Mouse (Mus musculus): ENCODE results near the gene Hnrnpdl. TPM values are rescaled to one million over a fixed set of nuclear protein-coding genes. Genes with fewer than 3 reads are reported as not detected.

Gene Hnrnpdl
- polyA plus RNA-seq, 1 experiment, result 260 TPM

DNA sequence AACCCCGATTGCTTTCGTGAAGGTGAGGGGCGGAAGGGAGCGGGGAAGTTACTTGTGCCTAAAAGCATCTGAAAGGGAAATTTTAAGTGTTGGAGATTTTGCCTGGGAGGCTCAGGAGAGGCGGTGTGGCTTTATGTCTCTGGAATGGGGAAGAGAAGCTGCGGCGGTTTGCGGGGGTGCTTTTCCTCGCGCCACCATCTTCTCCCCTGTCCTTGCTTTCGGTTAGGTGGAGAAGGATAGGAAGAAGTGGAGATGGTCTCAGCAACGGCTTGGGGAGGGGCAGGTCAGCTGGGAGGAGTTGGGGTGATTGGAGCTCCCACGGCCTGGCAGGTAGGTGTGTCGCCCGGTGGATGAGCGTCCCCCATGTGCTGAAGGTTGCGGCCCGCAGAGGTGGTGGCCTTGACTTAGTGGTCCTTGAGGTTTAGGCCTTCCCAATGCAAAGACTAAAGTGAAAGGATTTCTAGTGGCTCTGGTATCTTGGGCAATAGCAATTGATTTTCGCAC is 869 bp upstream of the Hnrnpdl start:
- no peak for TF ChIP-seq CTCF (IDR thresholded peaks at IDR 0.05; ENCODE audit: extremely low read depth, insufficient read depth, low read length)
- TF ChIP-seq POLR2A (IDR thresholded peaks at IDR 0.05; ENCODE audit: extremely low read depth, insufficient read depth, low read length), result no peak
- H3K4me3 ChIP-seq (ENCODE audit: insufficient read depth, low read length), result peak overlapping the region; percentile 75
- no peaks in the 10 kb centered on the region; the same call in 1 of the 2 replicates for H3K4me1 ChIP-seq (ENCODE audit: control insufficient read depth, insufficient read depth, low read length)
- peak overlapping the region; percentile 43; the same call in 1 of the 2 replicates for H3K27ac ChIP-seq (ENCODE audit: insufficient read depth, low read length)

DNA sequence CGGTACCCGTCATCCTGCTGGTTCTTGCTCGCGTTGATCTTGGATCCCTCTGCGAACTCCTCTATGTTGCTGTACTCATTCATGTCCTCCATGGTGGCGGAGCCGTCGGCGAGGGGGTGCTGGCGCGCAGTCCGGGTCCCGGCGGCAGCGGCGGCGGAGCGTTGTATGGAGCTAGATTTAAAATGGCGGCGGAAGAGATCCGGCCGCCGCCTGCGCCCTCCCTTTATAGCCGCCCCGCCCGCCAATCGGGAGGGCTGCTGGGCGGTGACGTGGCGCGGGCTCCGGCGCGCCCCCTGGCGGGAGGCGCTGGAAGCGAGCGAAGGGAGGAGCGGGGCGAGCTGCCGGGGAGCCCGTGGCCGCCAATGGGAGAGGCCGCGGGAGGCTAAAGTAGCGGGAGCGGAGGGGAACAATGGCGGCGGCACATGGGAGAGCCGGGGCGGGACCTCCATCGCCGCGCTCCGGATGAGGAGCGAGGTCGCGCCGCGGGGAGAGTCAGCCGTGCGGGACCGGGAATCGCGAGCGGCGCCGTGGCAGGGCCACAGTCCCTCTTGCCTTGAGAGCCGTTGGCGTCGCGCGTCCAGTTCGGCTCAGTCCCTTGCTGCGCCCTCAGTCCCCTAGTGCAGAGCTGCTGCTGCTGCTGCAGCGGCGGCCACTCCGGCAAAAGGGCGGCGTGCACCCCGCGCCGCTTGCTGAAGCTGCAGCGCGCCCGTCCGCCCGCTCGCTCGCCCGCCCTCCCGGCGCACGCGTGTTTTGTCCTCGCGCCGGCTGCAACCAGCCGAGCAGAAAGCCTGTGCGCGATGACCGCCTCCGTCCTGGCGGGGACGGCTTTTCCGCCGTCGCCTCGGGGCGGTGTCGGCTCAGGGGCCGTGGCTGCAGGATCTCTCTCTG is 506 bp downstream of the Hnrnpdl start:
- peak; percentile 77 for TF ChIP-seq POLR2A (IDR thresholded peaks at IDR 0.05; ENCODE audit: extremely low read depth, insufficient read depth, low read length)
- TF ChIP-seq CTCF (IDR thresholded peaks at IDR 0.05; ENCODE audit: extremely low read depth, insufficient read depth, low read length), result peak; percentile 51
- Histone ChIP-seq H3K27ac (ENCODE audit: insufficient read depth, low read length) (peak overlapping the region; percentile 99), H3K4me3 (ENCODE audit: insufficient read depth, low read length) (peak overlapping the region; percentile 75), H3K4me1 (ENCODE audit: control insufficient read depth, insufficient read depth, low read length) (peaks cover 4% of the 10 kb centered on the region; the same call in 1 of the 2 replicates)

DNA sequence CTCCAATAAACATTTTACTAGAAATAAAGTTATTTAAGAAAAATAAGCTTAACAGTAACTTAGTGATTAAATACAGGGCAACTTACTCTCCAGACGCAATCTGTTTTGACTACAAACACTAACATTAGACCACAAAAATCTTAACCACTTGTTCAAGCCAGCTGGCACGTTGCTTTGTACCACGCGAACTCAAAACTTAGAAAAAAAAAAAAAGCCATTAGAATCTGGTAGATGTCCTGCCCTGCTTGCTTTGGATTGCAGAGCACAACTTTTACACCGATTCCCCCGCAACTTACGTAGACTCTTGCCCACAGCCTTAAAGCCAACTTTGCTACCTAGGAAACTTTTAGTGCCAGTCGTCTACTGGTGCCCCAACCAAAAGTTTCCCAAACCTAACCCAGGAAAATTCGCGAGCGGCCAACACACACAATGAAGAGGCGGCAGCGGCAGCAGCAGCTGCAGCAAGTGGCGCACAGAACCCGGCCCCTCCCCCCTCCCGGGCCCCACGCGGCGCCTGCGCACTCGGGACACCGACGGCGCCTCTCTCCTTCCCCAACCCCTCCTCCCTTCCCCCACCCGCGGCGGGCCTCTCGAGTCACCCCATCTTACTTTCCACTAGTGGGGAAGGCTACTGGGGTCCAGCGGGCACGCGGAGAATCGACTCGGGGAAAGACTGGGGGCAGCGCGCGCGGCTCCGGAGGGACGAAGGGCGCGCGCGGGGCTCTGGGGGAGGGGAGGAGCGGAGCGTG is 1.3 kb downstream of the Hnrnpdl start:
- 0 out of 2 replicates have a peak, but pooled peaks have one; percentile 27 for TF ChIP-seq POLR2A (IDR thresholded peaks at IDR 0.05; ENCODE audit: extremely low read depth, insufficient read depth, low read length)
- TF ChIP-seq CTCF (IDR thresholded peaks at IDR 0.05; ENCODE audit: extremely low read depth, insufficient read depth, low read length), result no peak
- peak overlapping the region; percentile 75 for H3K4me3 ChIP-seq (ENCODE audit: insufficient read depth, low read length)
- H3K27ac ChIP-seq (ENCODE audit: insufficient read depth, low read length), result peak overlapping the region; percentile 99
- peaks cover 4% of the 10 kb centered on the region; the same call in 1 of the 2 replicates for H3K4me1 ChIP-seq (ENCODE audit: control insufficient read depth, insufficient read depth, low read length)

DNA sequence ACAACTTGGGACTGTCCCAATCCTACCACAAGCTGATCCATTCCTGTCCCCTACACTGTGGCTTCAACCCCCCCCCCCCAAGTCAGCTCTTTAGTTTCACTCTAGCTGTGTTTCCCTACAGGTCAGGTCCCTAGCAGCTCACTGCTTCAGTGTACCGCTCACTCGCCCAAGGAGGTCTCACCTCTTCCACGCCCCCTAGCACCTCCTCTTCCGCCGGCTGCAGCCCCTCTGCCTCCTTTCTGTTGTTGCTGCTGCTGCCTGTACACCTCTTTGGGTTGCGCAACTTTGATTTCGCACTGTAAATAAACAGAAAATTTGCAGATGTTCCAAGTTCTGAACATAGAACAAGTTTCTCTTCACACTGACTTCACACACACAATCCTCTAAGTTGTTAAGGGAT is 2.8 kb downstream of the Hnrnpdl start:
- H3K4me1 ChIP-seq (ENCODE audit: control insufficient read depth, insufficient read depth, low read length), result peaks cover 4% of the 10 kb centered on the region; the same call in 1 of the 2 replicates
- 0 out of 2 replicates have a peak overlapping the region, but pooled peaks have one; percentile 23 for H3K4me3 ChIP-seq (ENCODE audit: insufficient read depth, low read length)
- TF ChIP-seq POLR2A (IDR thresholded peaks at IDR 0.05; ENCODE audit: extremely low read depth, insufficient read depth, low read length) (no peak), CTCF (IDR thresholded peaks at IDR 0.05; ENCODE audit: extremely low read depth, insufficient read depth, low read length) (no peak)
- H3K27ac ChIP-seq (ENCODE audit: insufficient read depth, low read length), result no peak overlapping the region

DNA sequence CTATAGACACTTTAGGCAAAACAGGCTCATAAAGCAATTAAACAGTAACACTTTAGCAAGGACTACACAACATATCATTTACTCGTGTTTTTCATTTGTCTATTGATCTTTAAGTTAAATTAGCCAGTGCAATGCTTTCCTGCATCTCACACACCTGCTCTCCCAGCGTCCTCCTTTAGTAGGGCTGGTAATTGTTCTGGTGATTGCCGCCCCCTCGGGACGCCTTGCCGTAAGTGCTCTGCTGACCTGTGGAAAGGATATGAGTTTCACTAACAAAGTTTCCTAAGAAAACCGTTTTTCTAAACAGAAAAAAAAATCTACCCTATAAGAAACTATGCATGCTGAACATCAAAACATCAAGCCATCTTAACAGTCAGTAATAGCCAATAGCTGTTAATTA is 3.5 kb downstream of the Hnrnpdl start:
- Histone ChIP-seq H3K4me3 (ENCODE audit: insufficient read depth, low read length) (no peak overlapping the region), H3K4me1 (ENCODE audit: control insufficient read depth, insufficient read depth, low read length) (peaks cover 4% of the 10 kb centered on the region; the same call in 1 of the 2 replicates), H3K27ac (ENCODE audit: insufficient read depth, low read length) (no peak overlapping the region)
- no peak for TF ChIP-seq CTCF (IDR thresholded peaks at IDR 0.05; ENCODE audit: extremely low read depth, insufficient read depth, low read length)
- no peak for TF ChIP-seq POLR2A (IDR thresholded peaks at IDR 0.05; ENCODE audit: extremely low read depth, insufficient read depth, low read length)

DNA sequence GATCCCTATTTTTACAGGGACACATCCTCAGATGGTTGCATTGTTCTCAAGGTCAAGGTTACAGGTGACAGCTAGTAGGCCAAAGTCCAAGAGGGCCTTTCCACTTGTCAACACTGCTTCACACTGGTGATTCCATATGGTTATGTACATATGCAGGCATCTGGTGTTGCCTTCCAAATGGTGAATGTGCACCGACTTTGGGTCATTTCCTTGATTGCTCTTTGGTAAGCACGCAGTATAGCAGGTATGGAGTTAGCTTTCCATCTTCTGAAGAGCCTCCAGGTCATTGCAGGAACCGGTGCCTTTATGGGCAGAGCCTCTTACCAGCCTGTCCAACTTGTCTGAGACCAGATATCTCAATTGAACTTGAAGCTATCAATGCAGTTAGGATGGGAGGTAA is 6.8 kb downstream of the Hnrnpdl start:
- peaks cover 4% of the 10 kb centered on the region; the same call in 1 of the 2 replicates for H3K4me1 ChIP-seq (ENCODE audit: control insufficient read depth, insufficient read depth, low read length)
- no peak overlapping the region for H3K4me3 ChIP-seq (ENCODE audit: insufficient read depth, low read length)
- TF ChIP-seq POLR2A (IDR thresholded peaks at IDR 0.05; ENCODE audit: extremely low read depth, insufficient read depth, low read length) (no peak), CTCF (IDR thresholded peaks at IDR 0.05; ENCODE audit: extremely low read depth, insufficient read depth, low read length) (no peak)
- no peak overlapping the region for H3K27ac ChIP-seq (ENCODE audit: insufficient read depth, low read length)

DNA sequence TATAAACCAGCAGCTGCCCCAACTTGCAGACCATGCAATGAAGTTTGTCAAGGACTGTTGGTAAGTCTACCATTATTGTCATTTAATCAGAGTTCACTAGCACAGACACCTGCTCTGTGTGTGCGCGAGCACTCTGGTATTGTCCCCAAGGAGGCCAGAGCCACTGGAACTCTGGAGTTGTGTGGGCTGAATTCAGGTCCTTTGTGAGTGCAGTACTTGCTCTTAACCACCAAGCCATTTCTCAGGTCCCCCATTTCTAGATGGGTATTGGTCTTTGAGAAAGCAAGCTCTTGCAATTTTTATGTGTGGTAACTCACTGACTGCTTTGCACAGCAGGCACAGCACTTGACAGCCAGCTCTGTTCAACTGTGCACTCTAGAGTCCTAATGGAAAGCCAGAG is 7.4 kb downstream of the Hnrnpdl start:
- TF ChIP-seq CTCF (IDR thresholded peaks at IDR 0.05; ENCODE audit: extremely low read depth, insufficient read depth, low read length) (no peak), POLR2A (IDR thresholded peaks at IDR 0.05; ENCODE audit: extremely low read depth, insufficient read depth, low read length) (no peak)
- H3K4me3 ChIP-seq (ENCODE audit: insufficient read depth, low read length), result no peak overlapping the region
- H3K4me1 ChIP-seq (ENCODE audit: control insufficient read depth, insufficient read depth, low read length), result peaks cover 4% of the 10 kb centered on the region; the same call in 1 of the 2 replicates
- H3K27ac ChIP-seq (ENCODE audit: insufficient read depth, low read length), result no peak overlapping the region

DNA sequence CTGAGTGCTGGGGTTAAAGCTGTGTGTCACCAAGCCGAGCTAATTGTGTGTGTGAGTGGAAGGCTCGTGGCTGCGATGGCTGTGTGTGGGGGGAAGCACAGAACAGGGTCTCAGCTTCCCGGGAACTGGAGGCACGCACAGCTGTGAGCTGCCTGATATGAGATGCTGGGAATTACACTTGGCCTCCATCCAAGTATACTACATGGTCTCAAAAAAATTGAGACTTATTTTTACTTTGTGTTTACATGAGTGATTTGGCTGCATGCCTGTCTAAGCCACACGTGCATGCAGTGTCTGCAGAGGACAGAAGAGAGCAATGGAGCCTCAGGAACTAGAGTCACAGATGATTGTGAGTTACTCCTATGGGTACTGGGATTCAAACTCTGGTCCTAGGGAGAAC is 9.4 kb downstream of the Hnrnpdl start:
- peaks cover 4% of the 10 kb centered on the region; the same call in 1 of the 2 replicates for H3K4me1 ChIP-seq (ENCODE audit: control insufficient read depth, insufficient read depth, low read length)
- TF ChIP-seq POLR2A (IDR thresholded peaks at IDR 0.05; ENCODE audit: extremely low read depth, insufficient read depth, low read length) (no peak), CTCF (IDR thresholded peaks at IDR 0.05; ENCODE audit: extremely low read depth, insufficient read depth, low read length) (no peak)
- H3K4me3 ChIP-seq (ENCODE audit: insufficient read depth, low read length), result no peak overlapping the region
- no peak overlapping the region for H3K27ac ChIP-seq (ENCODE audit: insufficient read depth, low read length)

DNA sequence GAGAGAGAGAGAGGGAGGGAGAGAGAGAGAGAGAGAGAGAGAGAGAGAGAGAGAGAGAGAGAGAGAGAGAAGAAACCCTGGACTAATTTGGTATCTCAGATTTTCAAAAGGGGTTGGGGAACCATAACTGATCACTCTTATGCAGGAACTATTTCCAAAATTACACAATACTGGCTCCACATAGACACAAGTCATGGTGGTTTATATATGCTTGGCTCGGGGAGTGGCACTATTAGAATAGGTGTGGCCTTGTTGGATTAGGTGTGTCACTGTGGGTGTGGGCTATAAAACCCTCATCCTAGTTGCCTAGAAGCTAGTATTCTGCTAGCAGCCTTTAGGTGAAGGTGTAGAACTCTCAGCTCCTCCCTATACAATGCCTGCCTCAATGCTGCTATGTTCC is 14.6 kb downstream of the Hnrnpdl start:
- no peak for TF ChIP-seq CTCF (IDR thresholded peaks at IDR 0.05; ENCODE audit: extremely low read depth, insufficient read depth, low read length)
- no peak for TF ChIP-seq POLR2A (IDR thresholded peaks at IDR 0.05; ENCODE audit: extremely low read depth, insufficient read depth, low read length)

More for the DNA sequence above, 14.6 kb downstream of the Hnrnpdl start:
- Histone ChIP-seq H3K27ac (ENCODE audit: insufficient read depth, low read length) (no peak overlapping the region), H3K4me1 (ENCODE audit: control insufficient read depth, insufficient read depth, low read length) (no peaks in the 10 kb centered on the region), H3K4me3 (ENCODE audit: insufficient read depth, low read length) (no peak overlapping the region)
